13 mouse cellular contexts compared by ENCODE assay signal in genomic region chr9:107702606-107703185, GRCm38 (mm10). TPM values are rescaled to one million over a fixed set of nuclear protein-coding genes. Genes with fewer than 3 reads are reported as not detected.
DNase-seq lines count a peak whose midpoint lies in the region; ATAC-seq and TF ChIP-seq lines count a peak whose summit lies in the region.
"Had no signal": no experiment of that assay in that cellular context is flagged by ENCODE, and none has a peak within 500 bp of the region (broad histone marks: within the 10 kb centered on the region; RNA-seq: fewer than 3 reads in every experiment).

No protein-coding gene starts in this region.

- no peak overlapping the region for H3K9ac ChIP-seq in heart, adult 2 months (ENCODE audit: low read depth, low read length)
- 0 out of 2 replicates have a peak overlapping the region, but pooled peaks have one; percentile 14 for H3K9ac ChIP-seq in neural tube, embryonic 13.5 days
- H3K9ac ChIP-seq: liver, postnatal 0 days had no signal

- H3K27ac ChIP-seq in heart, adult 2 months, result peak overlapping the region; percentile 26
- H3K27ac ChIP-seq in neural tube, embryonic 13.5 days (replicated peaks), result no peak overlapping the region; the same call in 1 of the 2 replicates

- peaks cover 2% of the 10 kb centered on the region; the same call in 1 of the 2 replicates for H3K36me3 ChIP-seq in heart, adult 2 months (ENCODE audit: control insufficient read depth, insufficient read depth, low read length)
- peaks cover 20% of the 10 kb centered on the region for H3K36me3 ChIP-seq in neural tube, embryonic 13.5 days

- H3K4me3 ChIP-seq in heart, adult 2 months, result no peak overlapping the region
- no peak overlapping the region for H3K4me3 ChIP-seq in neural tube, embryonic 13.5 days

- TF ChIP-seq CTCF in heart, adult 2 months (IDR thresholded peaks at IDR 0.05), result no peak

- no peak overlapping the region for H3K4me2 ChIP-seq in neural tube, embryonic 13.5 days

- H3K4me1 ChIP-seq in heart, adult 2 months (ENCODE audit: control insufficient read depth, insufficient read depth, low read length), result peaks cover 23% of the 10 kb centered on the region
- peaks cover 92% of the 10 kb centered on the region for H3K4me1 ChIP-seq in neural tube, embryonic 13.5 days (replicated peaks)

- no peaks in the 10 kb centered on the region for H3K79me2 ChIP-seq in heart, adult 2 months (replicated peaks; ENCODE audit: control insufficient read depth, insufficient read depth, low read length)

- no peak for ATAC-seq in neural tube, embryonic 13.5 days (ENCODE audit: low read depth)
- ATAC-seq: CD4-positive, CD25-positive, alpha-beta regulatory T cell, adult 4 months; liver, postnatal 0 days had no signal

- no peaks in the 10 kb centered on the region for H3K27me3 ChIP-seq in heart, adult 2 months (ENCODE audit: control insufficient read depth, insufficient read depth, low read length)
- peaks cover 25% of the 10 kb centered on the region for H3K27me3 ChIP-seq in neural tube, embryonic 13.5 days

- no peaks in the 10 kb centered on the region for H3K9me3 ChIP-seq in neural tube, embryonic 13.5 days

- TF ChIP-seq EP300 in heart, adult 2 months (IDR thresholded peaks at IDR 0.05; ENCODE audit: insufficient read depth, low read depth, low read length), result no peak

- intact Hi-C loops in heart, adult 2 months (cut with DNase I), result no loop called here
- intact Hi-C loops in heart, postnatal 14 days (cut with DNase I), result no loop called here

- TF ChIP-seq POLR2A in heart, adult 2 months (IDR thresholded peaks at IDR 0.05; ENCODE audit: insufficient read depth, low read depth, low read length), result no peak

- 66% methylated on average over 3 of the region's 3 CpGs for WGBS in heart, adult 2 months
- WGBS in neural tube, embryonic 13.5 days, result 66% methylated on average over 3 of the region's 3 CpGs

- DNase-seq in heart, adult 2 months, result no peak
- DNase-seq in heart, postnatal 14 days, result no peak
- no peak for DNase-seq in neural tube, embryonic 10.5 days (ENCODE audit: extremely low spot score, low spot score)
- DNase-seq in lung, adult 18-20 months, result peak; percentile 82 to 90
- DNase-seq in retina, embryonic 14.5 days (ENCODE audit: low spot score), result no peak
- DNase-seq in adrenal gland, adult 18-20 months (ENCODE audit: low spot score in 2 of 2), result no peak
- no peak for DNase-seq in cerebellum, adult 11-12 months
- DNase-seq: cerebellum, postnatal 25 days; gastrocnemius, postnatal 25 days; layer of hippocampus, adult 9-11 months; liver, postnatal 0 days had no signal

RNA-seq across cellular contexts. Expression of gene Sema3f, which starts 7.6 kb away (rescaled TPM):
- total RNA-seq in heart, adult 2 months (2021), result 10 to 100 TPM; 13.4 to 16.8 TPM
- 29.1 and 31.8 TPM in 2 replicates for polyA plus RNA-seq in heart, adult 2 months (2012; rRNA removed)
- total RNA-seq in heart, postnatal 14 days (2021), result 10 to 100 TPM; 17.7 to 18.0 TPM
- polyA plus RNA-seq in neural tube, embryonic 13.5 days (2015; fragmentation: Nextera tagmentation; extraction: Ambion mirVana), result 12.2 and 13.2 TPM in 2 replicates
- 10 to 100 TPM; 30.2 to 34.1 TPM for total RNA-seq in adrenal gland, adult 18-20 months (2021)
- polyA plus RNA-seq: CD4-positive, CD25-positive, alpha-beta regulatory T cell, adult 4 months had no signal

RNA-seq across cellular contexts. Expression of gene Gnat1, which starts 23.2 kb away (rescaled TPM):
- not detected for total RNA-seq in heart, adult 2 months (2021)
- polyA plus RNA-seq in heart, adult 2 months (2012; rRNA removed), result not detected in 2 replicates
- total RNA-seq in heart, postnatal 14 days (2021), result not detected
- polyA plus RNA-seq in neural tube, embryonic 13.5 days (2015; fragmentation: Nextera tagmentation; extraction: Ambion mirVana), result 0.96 and 2.4 TPM in 2 replicates
- under 1 TPM; 0.22 to 0.56 TPM for total RNA-seq in adrenal gland, adult 18-20 months (2021)
- total RNA-seq: gastrocnemius, postnatal 25 days had no signal

RNA-seq across cellular contexts. Expression of gene Slc38a3, which starts 33.4 kb away (rescaled TPM):
- total RNA-seq in heart, adult 2 months (2021), result 10 to 100 TPM; 71.5 to 88.3 TPM
- polyA plus RNA-seq in heart, adult 2 months (2012; rRNA removed), result 162 and 314 TPM in 2 replicates
- total RNA-seq in heart, postnatal 14 days (2021), result 10 to 100 TPM; 48.6 to 53.3 TPM
- polyA plus RNA-seq in neural tube, embryonic 13.5 days (2015; fragmentation: Nextera tagmentation; extraction: Ambion mirVana), result 23.9 and 25.6 TPM in 2 replicates
- total RNA-seq in adrenal gland, adult 18-20 months (2021), result under 1 TPM; 0.33 to 0.64 TPM
- polyA plus RNA-seq: CD4-positive, CD25-positive, alpha-beta regulatory T cell, adult 4 months had no signal

Comparison
In these comparisons a context has a peak if more than half of its experiments do, and no peak if none do; other contexts are left out.
1. DNase-seq: peak in lung, adult 18-20 months (2 of 2); none in heart, adult 2 months (0 of 2), heart, postnatal 14 days (0 of 2), neural tube, embryonic 10.5 days (single experiment), retina, embryonic 14.5 days (single experiment), adrenal gland, adult 18-20 months (0 of 2) and cerebellum, adult 11-12 months (single experiment).
2. RNA of gene Slc38a3, which starts 33.4 kb away (total RNA-seq): 71.5 to 88.3 TPM in heart, adult 2 months and 48.6 to 53.3 TPM in heart, postnatal 14 days; 0.33 to 0.64 TPM in adrenal gland, adult 18-20 months; every median in the first group is over 10 times any median in the second.